Mouse (Mus musculus) urinary bladder, adult 2 months (tissue): ENCODE measurements at regions not wholly inside any gene's neighbourhood (a gene's known extent, or its start where the extent isn't known, plus 50 kb on each side); places are given as distances from the start of the nearest gene placed in this dataset.

Source experiments
- DNase-seq: peaks from one replicate; pipeline ENCODE4 v3.0.0; 2022; ENCODE audit warnings: low spot score

- DNase-seq = no peak
These were observed 135.6 kb upstream of the Id2 start for GRCm38 (mm10) chr12:25232358-25233026.

- no peak for DNase-seq
These were observed 131.8 kb upstream of the Id2 start for GRCm38 (mm10) chr12:25228708-25229107.

GRCm38 (mm10) chr12:25227736-25228135, 130.8 kb upstream of the Id2 start:
- DNase-seq = no peak

GRCm38 (mm10) chr12:25224644-25225043, 127.7 kb upstream of the Id2 start:
- no peak for DNase-seq

GRCm38 (mm10) chr12:25224201-25224600, 127.3 kb upstream of the Id2 start:
- no peak for DNase-seq

GRCm38 (mm10) chr12:25223539-25223938, 126.6 kb upstream of the Id2 start:
- no peak for DNase-seq

- DNase-seq = no peak
These were observed 123.8 kb upstream of the Id2 start for GRCm38 (mm10) chr12:25220780-25221106.

GRCm38 (mm10) chr12:25220096-25220779, 123.3 kb upstream of the Id2 start:
- DNase-seq = no peak

- DNase-seq = no peak
These were observed 122.6 kb upstream of the Id2 start for GRCm38 (mm10) chr12:25219546-25219945.

GRCm38 (mm10) chr12:25216792-25217516, 120.0 kb upstream of the Id2 start:
- no peak for DNase-seq

- DNase-seq = no peak
These were observed 118.3 kb upstream of the Id2 start for GRCm38 (mm10) chr12:25215266-25215665.

GRCm38 (mm10) chr12:25213782-25214478, 117.0 kb upstream of the Id2 start:
- no peak for DNase-seq

- no peak for DNase-seq
These were observed 114.4 kb upstream of the Id2 start for GRCm38 (mm10) chr12:25211331-25211730.

- DNase-seq = no peak
These were observed 113.7 kb upstream of the Id2 start for GRCm38 (mm10) chr12:25210597-25210996.

GRCm38 (mm10) chr12:25209333-25209728, 112.4 kb upstream of the Id2 start:
- DNase-seq = no peak

GRCm38 (mm10) chr12:25208670-25209332, 111.9 kb upstream of the Id2 start:
- DNase-seq = no peak

- DNase-seq = no peak
These were observed 106.6 kb upstream of the Id2 start for GRCm38 (mm10) chr12:25203371-25204067.

GRCm38 (mm10) chr12:25200161-25200560, 103.2 kb upstream of the Id2 start:
- DNase-seq = no peak

- DNase-seq = no peak
These were observed 100.8 kb upstream of the Id2 start for GRCm38 (mm10) chr12:25197757-25198156.

GRCm38 (mm10) chr12:25196022-25196421, 99.1 kb upstream of the Id2 start:
- DNase-seq = no peak

GRCm38 (mm10) chr12:25192216-25192615, 95.3 kb upstream of the Id2 start:
- DNase-seq = no peak
